Mouse (Mus musculus): ENCODE measurements at regions not wholly inside any gene's neighbourhood (a gene's known extent, or its start where the extent isn't known, plus 50 kb on each side); places are given as distances from the start of the nearest gene placed in this dataset.
A peak's percentile ranks its signal among the peaks of the same experiment; 100 is the strongest.

DNA sequence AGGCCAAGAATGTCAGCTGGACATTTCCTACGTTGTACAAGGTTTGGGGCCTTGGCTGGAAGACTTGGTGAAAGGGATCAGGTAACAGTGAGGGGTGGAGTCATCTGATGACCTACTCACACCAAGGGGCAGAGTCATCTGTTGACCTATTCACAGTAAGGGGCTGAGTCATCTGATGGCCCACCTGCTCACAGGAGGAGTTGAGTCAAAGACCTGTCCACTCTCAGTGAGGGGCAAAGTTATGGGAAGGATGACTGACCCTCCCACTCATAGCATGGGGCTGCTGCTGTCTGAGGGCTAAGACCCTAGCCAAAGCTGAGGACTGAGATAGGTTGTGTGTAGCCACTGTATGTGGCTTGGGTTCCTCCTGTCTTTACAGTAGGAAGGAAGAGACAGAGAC, 107.2 kb upstream of the Camk1g start:
- DNase-seq (ENCODE audit: low spot score in 2 of 2) = no peak

DNA sequence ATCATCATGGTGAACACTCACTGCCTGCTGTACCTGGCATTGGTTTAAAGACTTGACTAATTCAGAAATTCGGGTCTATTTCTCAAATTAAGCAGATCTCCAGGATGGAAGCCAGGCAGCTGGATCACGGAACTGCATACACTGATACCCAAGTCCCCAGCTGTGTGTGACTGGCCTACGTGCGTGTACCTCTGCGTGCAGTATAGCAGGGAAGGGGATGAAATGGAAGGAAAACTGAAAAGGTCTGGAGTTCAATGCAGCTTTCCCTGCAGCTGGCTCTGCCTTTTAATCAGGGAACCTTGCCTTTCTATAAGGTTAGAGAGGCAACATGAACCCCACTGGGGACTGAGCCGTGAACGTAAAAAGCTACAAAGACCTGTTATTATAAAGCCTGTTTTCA, 106.7 kb upstream of the Camk1g start:
- no peak for DNase-seq (ENCODE audit: low spot score in 2 of 2)

DNA sequence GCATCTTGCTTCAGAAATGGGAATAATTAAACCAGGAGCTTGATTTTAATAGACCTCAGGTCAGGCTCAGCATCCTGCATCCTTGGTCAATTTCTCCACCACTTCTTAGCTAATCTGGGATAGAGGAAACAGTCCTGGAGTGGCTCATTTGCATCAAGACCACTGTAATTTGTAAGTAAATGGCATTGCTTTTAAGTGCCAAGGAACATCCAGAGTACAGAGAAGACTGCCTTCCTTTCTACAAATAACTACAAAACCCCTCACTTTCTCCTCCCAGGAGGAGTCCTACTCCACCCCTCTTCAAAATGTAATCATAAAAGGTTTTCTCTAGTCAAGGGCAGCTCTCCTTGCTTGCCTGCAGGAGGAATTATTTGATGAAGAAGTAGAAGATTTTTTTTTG, 96.2 kb upstream of the Camk1g start:
- no peak for DNase-seq (ENCODE audit: low spot score in 2 of 2)

DNA sequence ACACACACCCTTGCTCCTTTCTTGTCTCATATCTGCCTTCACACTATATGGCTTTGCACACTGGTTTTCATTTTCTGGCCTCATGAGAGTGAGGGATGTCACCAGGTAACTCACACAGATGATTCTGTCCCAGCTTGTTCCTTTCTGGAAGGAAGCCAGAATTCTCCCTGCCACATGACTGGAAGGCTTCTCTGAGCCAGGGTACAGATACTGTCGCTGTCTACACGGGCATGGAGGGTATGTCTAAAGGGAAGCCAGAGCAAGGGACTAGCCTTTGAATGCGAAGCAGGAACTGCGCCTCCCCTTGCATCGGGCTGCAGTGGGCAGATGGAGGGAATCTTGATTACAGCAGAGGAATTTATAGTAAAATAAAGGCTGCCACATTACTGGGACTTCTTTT, 89.6 kb upstream of the Camk1g start:
- DNase-seq (ENCODE audit: low spot score in 2 of 2) = no peak

DNA sequence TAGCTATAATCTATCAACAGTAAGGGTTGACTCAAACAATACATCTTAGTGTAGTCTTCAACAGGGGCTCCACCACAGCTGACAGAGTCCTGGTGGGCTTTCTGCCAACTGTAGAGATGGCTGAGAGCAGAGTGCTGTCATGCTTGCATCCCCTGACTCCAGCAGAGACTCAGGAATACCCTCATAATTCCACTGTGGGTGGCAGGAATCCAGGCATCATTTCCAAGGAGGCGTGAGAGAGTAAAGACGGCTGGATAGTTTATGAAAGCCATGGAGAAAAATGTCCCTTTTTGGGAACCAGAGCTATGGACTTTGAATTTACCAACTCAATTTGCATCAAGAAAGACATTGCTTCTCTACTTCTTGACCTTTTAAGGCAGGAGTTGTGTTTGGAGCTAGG, 87.8 kb upstream of the Camk1g start:
- no peak for DNase-seq (ENCODE audit: low spot score in 2 of 2)

DNA sequence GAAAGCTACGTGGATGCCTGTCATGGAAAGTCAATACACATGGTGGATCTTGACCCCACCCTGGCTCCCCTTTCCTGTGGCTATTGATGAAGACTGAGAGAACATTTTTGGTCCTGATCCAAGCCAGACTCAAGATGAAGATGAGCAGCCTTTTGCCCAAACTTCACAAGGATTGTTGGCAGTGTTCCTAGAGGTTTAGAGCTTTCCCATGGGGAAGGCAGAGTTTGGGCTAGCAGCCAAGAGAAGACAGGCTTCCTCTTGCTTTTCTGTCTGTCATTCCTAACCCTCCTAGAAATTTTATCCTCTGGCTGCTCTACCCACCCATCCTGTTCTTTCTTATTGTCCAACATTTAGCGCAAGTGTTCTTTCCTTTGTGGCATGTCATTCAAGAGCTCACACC, 83.6 kb upstream of the Camk1g start:
- peak in 1 of 2 experiments; percentile 34 for DNase-seq (ENCODE audit: low spot score in 2 of 2)

DNA sequence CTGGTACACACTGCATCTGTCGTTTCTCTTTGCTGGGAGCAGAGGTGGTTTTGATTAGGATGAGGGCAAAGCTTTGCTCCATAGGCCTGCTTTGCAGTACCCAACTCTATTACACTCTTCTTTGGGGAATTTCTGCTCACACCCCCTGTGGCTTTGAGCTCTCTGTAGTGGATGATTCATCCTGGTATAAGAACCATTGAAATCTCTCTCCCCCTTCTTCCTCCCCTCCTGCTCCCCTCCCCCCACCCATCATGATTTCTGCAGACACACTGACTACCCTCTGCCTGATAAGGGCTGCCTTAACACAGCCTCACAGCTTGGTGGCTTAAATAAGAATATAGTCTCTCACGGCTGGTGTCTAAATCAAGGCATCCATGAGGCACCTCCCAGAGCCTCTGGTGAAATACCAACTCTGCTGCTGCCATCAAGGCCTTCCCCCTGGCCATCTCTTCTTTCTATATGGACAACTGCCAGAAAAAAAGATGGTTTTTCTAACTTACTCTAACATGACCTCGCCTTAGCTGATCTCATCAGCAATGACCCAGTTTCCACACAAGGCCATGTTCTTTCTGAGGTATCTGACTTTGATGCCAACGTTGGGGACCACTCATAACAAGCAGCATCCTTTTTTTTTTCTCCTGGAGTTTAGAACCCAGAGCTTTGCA, 81.5 kb upstream of the Camk1g start:
- no peak for DNase-seq (ENCODE audit: low spot score in 2 of 2)

DNA sequence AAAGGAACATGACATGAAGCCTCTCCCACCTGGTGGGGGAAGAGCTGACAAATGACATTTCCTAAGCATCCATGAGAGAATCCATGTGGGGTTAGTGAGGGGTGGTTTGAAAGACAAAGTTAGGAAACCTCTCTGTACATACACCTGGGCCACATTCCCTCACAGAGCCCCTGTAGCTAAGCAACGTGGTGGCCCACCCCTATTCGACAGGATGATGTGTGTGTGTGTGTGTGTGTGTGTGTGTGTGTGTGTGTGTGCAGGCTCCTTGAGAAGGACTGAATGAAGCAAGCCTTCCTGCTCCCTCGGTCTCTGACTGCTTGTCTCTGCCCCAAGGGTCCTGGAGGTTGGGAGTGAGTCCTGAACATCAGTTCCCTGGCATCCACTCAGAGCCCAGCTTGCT, 80.7 kb upstream of the Camk1g start:
- DNase-seq (ENCODE audit: low spot score in 2 of 2) = no peak

DNA sequence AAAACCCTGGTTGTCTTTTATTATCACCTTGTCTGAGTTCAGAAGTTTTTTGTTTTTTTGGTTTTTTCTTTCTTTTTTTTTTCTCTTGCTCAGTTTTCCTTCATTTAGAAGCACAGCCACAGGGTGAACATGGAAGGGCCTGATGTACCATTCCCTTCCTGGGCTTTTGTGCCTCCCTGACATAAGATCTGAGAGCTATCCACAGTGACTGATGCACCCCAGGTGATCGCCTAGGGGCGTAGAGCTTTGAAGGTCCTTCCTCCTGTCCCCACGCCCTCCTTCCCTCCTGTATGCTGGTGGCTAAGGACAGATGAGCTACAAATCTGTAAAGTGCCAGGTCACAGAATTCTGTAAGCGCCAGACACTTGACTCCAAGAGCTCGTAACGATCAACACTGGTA, 80.1 kb upstream of the Camk1g start:
- DNase-seq (ENCODE audit: low spot score in 2 of 2) = no peak

DNA sequence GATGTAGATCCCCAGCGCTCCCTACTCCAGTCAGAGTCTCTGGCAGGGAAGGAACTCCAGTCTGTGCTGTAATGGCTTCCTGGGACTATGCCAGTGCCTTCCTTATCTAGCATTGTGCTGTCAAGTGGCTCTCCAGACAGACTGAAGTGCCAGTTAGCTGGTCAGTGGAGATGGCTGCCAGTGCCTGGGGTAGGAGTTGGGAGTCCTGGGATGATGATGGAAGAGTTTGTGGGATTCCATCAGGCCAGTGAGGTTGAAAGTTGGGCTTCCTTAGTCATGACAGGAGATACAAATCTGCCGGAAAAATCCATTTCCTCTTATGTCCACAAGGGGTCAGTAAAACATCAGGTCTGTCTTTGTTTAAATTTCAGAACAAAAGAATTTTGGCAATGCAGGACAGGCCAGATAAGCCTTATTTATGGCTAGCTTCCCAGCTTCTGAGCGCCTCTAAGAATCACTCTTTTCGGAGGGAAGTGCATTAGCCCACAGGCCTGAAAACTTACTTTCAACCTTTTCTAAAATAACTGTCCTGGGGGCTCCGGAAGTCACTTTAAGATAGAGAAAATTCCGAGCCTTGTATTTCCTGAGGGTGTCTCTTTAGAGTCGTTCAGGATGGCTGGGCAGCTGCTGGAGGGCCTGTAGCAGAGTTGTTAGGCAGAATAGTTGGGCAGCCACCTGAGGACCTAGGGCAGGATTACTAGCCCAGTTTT, 79.5 kb upstream of the Camk1g start:
- peak; percentile 58 to 61 for DNase-seq (ENCODE audit: low spot score in 2 of 2)

DNA sequence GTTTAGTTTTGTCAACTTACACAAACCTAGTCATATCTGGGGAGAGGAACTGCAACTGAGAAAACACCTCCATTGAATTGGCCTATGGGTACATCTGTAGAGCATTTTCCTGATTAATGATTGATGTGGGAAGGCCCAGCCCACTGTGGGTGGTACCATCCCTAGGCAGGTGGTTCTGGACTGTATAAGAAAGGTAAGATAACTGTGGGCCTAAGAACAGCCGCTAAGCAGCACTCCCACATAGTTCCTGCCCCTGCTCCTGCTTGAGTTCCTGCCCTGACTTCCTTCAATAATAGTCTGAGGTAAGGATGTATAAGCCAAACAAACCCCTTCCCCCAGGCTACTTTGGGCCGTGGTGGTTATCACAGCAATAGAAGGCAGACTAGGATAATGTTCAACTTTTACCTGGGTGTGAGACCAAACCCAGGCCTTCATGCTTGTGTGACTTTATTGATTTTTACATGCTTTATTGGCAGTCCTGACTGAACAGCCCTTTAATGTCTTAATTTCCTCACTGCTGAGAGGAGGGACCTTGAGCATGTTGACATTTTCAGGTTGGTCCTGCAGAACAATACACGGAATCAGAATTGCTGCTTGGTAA, 78.8 kb upstream of the Camk1g start:
- DNase-seq (ENCODE audit: low spot score in 2 of 2) = no peak

DNA sequence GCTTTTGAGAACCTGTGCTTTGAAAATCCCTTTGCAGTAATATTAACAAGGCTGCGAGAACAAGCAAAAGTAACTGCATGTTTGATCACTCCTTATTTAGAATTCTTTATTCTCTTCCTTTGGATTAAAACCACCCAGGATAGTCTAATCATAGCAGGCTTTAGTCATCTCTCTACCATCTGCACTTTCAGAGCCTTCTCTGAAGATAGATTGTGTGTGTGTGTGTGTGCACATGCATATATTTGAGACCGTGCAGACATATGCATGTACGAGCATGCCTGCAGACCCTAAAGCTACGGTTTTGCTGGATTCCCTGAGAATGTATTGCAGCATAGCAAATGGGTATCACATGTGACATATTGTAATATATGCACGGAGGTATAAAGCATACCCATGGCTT, 77.5 kb upstream of the Camk1g start:
- DNase-seq (ENCODE audit: low spot score in 2 of 2) = peak; percentile 19 to 65

DNA sequence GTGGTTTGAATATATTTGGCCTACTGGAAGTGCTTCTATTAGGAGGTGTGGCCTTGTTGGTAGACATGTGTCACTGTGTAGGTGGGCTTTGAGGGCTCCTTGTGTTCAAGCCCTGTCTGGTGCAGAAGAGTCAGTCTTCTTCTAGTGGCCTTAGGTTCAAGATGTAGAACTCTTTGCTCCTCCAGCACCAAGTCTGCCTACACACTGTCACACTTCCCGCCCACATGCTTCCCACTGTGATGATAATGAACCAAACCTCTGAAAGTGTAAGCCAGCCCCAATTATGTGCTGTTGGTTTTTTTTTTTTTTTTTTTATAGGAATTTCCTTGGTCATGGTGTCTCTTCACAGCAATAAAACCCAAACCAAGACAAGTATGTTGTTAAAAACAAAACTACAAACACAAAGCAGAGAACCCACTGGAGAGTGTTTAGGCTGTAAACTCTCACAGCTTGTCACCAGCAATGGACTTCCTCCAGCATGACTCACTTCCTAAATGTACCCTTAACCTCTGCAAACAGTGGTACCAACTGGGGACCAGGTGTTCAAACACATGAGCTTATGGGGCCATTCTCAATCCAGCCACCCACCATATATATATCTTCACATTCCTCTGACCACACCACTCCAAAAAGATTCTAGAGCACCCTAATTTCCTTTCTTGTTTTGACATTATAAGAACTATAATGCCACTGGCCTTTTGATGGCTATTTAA, 74.0 kb upstream of the Camk1g start:
- DNase-seq (ENCODE audit: low spot score in 2 of 2) = peak in 1 of 2 experiments; percentile 28

DNA sequence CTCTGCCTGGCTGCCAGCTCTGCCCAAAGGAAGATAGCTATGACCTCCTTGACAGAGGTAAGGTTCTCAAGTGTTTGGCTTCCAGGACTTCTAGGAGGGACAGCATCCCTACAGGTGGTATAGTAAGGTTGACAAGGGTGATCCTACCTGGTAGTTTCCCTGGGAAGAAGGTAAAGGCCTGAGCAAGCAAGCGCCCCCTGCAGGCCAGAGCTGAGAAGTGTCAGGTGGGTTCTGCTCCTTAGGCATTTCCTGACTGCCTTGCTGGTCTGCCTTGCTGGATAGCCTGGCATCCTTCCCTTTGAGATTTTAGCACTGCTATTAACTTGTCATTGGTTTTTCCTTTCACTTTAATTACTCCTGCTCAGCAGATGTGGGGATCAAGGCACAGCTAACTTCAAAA, 70.4 kb upstream of the Camk1g start:
- DNase-seq (ENCODE audit: low spot score in 2 of 2) = no peak

DNA sequence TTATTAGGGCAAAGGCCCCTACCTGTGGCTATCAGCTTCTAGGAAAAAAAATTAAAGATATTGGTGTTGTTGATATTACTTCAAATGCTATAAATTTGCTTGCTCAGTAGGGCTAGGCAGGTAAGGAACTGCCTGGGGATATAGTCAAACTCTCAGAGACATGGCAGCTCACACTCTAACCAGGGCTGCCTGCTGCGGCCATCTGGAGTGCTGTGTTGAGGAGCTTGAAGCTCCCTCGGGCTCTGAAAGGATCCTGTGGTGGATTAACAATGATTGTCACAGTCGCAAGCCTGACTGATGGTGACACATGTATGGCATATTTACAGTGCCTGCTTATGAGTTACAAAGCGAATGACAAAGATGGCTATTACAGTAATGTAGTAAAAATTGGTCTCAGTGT, 64.2 kb upstream of the Camk1g start:
- no peak for DNase-seq (ENCODE audit: low spot score in 2 of 2)

DNA sequence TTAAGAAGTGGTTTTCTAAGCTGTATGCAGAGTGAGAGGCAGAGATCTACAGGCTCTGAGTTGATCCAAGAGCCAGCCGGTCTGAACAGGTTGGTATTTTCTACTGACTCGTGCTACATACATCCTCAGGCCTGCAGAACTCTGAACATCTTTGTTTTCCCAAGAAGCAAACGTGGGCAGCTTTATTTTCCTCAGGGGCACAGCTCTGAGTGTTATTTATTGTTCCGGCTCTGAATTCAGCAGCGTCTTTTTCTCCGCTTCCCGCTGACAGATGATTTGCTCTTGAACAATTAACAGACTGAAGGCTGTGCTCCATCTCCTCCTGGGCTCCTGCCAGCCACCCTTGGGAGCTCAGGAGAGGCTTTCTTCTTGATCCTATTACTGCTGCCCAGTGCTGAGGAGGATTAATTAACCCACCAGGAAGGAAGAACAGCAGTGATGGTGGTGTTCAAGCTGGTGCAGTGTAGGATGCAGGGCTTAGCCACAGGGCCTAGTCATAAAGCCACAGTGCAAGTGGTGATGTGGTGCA, 63.5 kb upstream of the Camk1g start:
- DNase-seq (ENCODE audit: low spot score in 2 of 2) = peak in 1 of 2 experiments; percentile 17

DNA sequence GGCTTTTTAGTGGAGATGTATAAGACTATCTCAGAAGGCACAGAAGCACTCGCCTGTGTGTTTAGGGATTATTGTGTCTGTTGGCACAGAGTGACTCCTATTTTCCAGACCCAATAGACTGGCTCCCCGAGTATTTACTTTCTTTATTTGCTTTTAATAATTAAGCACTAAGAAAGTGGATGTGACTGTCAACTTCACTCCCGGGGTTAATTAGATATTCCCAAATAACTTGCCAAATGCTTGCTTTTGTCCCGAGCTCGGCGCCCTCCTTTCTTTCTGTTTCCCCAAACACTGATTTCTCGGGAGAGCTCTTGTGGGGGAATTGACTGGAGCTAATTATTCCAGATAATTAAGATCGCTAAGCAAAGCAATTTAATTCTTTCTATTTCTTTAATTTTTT, 60.1 kb upstream of the Camk1g start:
- no peak for DNase-seq (ENCODE audit: low spot score in 2 of 2)

DNA sequence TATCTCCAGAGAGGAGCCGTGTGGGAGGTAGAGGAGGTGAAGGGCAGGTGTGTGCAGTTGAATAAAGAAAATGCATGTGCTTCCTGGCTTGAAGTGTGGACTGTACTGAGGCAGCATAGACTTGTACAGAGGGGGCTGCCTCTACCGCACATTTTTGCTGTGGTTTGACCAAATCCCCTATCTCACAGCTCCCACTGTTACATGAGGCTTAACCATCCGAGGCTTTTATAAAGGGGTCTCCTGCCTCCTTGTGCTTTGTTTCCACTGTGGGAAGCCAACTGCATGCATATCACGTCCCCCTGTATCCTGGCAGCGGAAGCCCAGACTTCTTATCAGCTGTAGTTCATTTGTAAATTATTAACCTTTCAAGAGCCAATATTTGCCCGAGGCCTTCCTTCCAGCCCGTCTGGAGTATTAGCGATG, 53.6 kb upstream of the Camk1g start:
- no peak for DNase-seq (ENCODE audit: low spot score in 2 of 2)

DNA sequence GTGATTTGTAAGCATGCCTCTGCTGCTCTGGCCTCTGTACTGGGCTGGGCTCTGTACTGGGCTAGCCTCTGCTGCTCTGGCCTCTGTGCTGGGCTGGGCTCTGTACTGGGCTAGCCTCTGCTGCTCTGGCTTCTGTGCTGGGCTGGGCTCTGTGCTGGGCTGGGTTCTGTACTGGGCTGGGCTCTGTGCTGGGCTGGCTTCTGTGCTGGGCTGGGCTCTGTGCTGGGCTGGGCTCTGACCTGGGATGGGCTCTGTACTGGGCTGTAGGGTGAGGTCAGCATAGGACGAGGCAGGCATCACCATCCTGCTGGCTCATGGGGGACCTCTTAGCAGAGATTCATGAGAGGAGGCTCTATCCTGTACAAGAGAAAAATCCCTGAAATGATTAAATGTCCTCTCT, 52.8 kb upstream of the Camk1g start:
- DNase-seq (ENCODE audit: low spot score in 2 of 2) = no peak

DNA sequence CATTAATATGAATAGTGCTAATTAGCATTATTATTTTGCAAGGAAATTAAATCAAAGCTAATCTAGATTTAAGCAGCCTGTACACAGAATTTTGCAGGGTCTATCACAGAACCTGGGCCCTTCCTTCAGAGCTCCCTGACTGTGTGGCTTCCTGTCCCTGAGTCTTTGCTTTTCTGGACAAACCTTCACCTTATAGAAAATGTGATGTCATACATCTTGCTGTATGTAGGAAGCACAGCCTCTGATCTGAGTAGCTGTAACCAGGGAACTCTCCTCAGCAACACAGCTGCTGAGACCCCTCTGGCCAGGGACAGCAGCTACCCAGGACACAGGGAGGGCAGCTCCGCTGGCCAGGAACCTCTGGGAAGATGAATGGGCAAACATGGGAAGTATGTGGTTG, 51.7 kb upstream of the Camk1g start:
- no peak for DNase-seq (ENCODE audit: low spot score in 2 of 2)

DNA sequence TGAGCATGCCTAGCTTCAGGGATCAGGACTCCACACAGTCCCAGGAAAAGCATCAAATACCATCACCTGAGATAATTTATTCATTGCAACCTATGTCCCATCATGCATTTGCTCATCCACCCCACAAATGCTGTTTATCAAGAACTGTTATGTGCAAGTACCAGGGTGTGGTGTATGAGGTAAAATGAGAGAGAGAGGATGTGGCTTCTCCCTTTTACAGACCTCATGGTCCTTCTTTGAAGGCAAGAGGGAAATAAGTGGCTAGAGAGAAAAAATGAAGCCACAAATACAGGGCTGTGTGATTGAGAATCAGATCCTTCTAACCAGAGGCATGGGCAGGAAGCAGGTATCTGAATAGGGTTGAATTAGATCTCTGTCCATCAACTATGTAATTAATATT, 51.3 kb upstream of the Camk1g start:
- DNase-seq (ENCODE audit: low spot score in 2 of 2) = no peak

Measured in frontal cortex, postnatal 36 days (tissue).